Comparison of ENCODE assay signal across 8 mouse cellular contexts in genomic region chr9:58113279-58113884, GRCm38 (mm10). TPM values are rescaled to one million over a fixed set of nuclear protein-coding genes. Genes with fewer than 3 reads are reported as not detected.
DNase-seq lines count a peak whose midpoint lies in the region; ATAC-seq and TF ChIP-seq lines count a peak whose summit lies in the region.

No protein-coding gene starts in this region.

- peaks cover 60% of the 10 kb centered on the region for H3K4me1 ChIP-seq in embryonic facial prominence, embryonic 12.5 days
- H3K4me1 ChIP-seq in intestine, postnatal 0 days (replicated peaks; ENCODE audit: control insufficient read depth, insufficient read depth, low read length) = peaks cover 19% of the 10 kb centered on the region

- TF ChIP-seq CTCF in intestine, postnatal 0 days (IDR thresholded peaks at IDR 0.05; ENCODE audit: low read depth) = no peak

- no peaks in the 10 kb centered on the region for H3K36me3 ChIP-seq in embryonic facial prominence, embryonic 12.5 days
- H3K36me3 ChIP-seq in intestine, postnatal 0 days (ENCODE audit: control insufficient read depth, insufficient read depth) = no peaks in the 10 kb centered on the region

- intact Hi-C loops in left cerebral cortex, postnatal 4 days (cut with DNase I) = no loop called here
- intact Hi-C loops in gastrocnemius, postnatal 14 days (cut with DNase I; ENCODE audit: low total_unique reads) = no loop called here
- intact Hi-C loops in left cerebral cortex, postnatal 25 days (cut with DNase I) = no loop called here

- H3K9me3 ChIP-seq in embryonic facial prominence, embryonic 12.5 days = no peaks in the 10 kb centered on the region
- no peaks in the 10 kb centered on the region for H3K9me3 ChIP-seq in intestine, postnatal 0 days (ENCODE audit: control insufficient read depth)

- WGBS in embryonic facial prominence, embryonic 12.5 days = 2% methylated on average over 22 of the region's 22 CpGs
- WGBS in intestine, postnatal 0 days = 14% methylated on average over 22 of the region's 22 CpGs

- H3K4me2 ChIP-seq in embryonic facial prominence, embryonic 12.5 days (replicated peaks) = peak overlapping the region; percentile 42
- peak overlapping the region; percentile 58 for H3K4me2 ChIP-seq in intestine, postnatal 0 days (replicated peaks; ENCODE audit: low read depth)

- H3K4me3 ChIP-seq in embryonic facial prominence, embryonic 12.5 days = 0 out of 2 replicates have a peak overlapping the region, but pooled peaks have one; percentile 0
- H3K4me3 ChIP-seq in intestine, postnatal 0 days (ENCODE audit: low read depth, low read length) = peak overlapping the region; percentile 16; the same call in 1 of the 2 replicates

- no peak overlapping the region for H3K9ac ChIP-seq in embryonic facial prominence, embryonic 12.5 days
- H3K9ac ChIP-seq in intestine, postnatal 0 days (ENCODE audit: low read depth, low read length) = peak overlapping the region; percentile 11; the same call in 1 of the 2 replicates

- no peaks in the 10 kb centered on the region for H3K27me3 ChIP-seq in embryonic facial prominence, embryonic 12.5 days
- no peaks in the 10 kb centered on the region for H3K27me3 ChIP-seq in intestine, postnatal 0 days (replicated peaks; ENCODE audit: control insufficient read depth, insufficient read depth, low read length)

- H3K27ac ChIP-seq in embryonic facial prominence, embryonic 12.5 days = peak overlapping the region; percentile 84
- H3K27ac ChIP-seq in intestine, postnatal 0 days (ENCODE audit: low read depth, low read length) = no peak overlapping the region

- no peak for ATAC-seq in embryonic facial prominence, embryonic 12.5 days (ENCODE audit: insufficient number of reproducible peaks, insufficient read depth, low FRiP score, low TSS enrichment)
- ATAC-seq in intestine, postnatal 0 days = no peak

- peak; percentile 62 for DNase-seq in left cerebral cortex, postnatal 4 days
- DNase-seq in left cerebral cortex, adult 8-10 months (ENCODE audit: low spot score in 2 of 2) = no peak
- DNase-seq in neural tube, embryonic 10.5 days (ENCODE audit: extremely low spot score, low spot score) = peak; percentile 61
- DNase-seq in left cerebral cortex, adult 18-20 months (ENCODE audit: low spot score in 2 of 2) = no peak
- no peak for DNase-seq in gastrocnemius, postnatal 14 days
- DNase-seq in left cerebral cortex, postnatal 25 days (ENCODE audit: low spot score in 2 of 2) = no peak

RNA-seq across cellular contexts. Expression of gene Ccdc33, which starts 5.2 kb away (rescaled TPM):
- total RNA-seq in left cerebral cortex, postnatal 4 days (2021) = under 1 TPM; 0.62 to 0.66 TPM
- total RNA-seq in left cerebral cortex, adult 8-10 months (2022) = 1 to 10 TPM; 1.1 to 2.3 (median 1.6) TPM
- polyA plus RNA-seq in embryonic facial prominence, embryonic 12.5 days (2016; fragmentation: Nextera tagmentation; extraction: Ambion mirVana) = 0.13 and 0.50 TPM in 2 replicates
- 0.14 and 0.16 TPM in 2 replicates for polyA plus RNA-seq in intestine, postnatal 0 days (2015; fragmentation: Nextera tagmentation; extraction: Ambion mirVana)
- 1 to 10 TPM in 1 of 2 experiments, under 1 TPM in 1; 0.67 to 1.2 TPM for total RNA-seq in left cerebral cortex, adult 18-20 months (2021)
- not detected for total RNA-seq in gastrocnemius, postnatal 14 days (2021)
- total RNA-seq in left cerebral cortex, postnatal 25 days (2021) = 1 to 10 TPM in 1 of 2 experiments, under 1 TPM in 1; 0.55 to 1.1 TPM

RNA-seq across cellular contexts. Expression of gene Stra6, which starts 49.8 kb away (rescaled TPM):
- total RNA-seq in left cerebral cortex, postnatal 4 days (2021) = 10 to 100 TPM; 10.1 to 12.5 TPM
- 10 to 100 TPM; 11.4 to 13.9 (median 11.7) TPM for total RNA-seq in left cerebral cortex, adult 8-10 months (2022)
- 30.1 and 38.1 TPM in 2 replicates for polyA plus RNA-seq in embryonic facial prominence, embryonic 12.5 days (2016; fragmentation: Nextera tagmentation; extraction: Ambion mirVana)
- 0.48 and 0.71 TPM in 2 replicates for polyA plus RNA-seq in intestine, postnatal 0 days (2015; fragmentation: Nextera tagmentation; extraction: Ambion mirVana)
- 10 to 100 TPM in 1 of 2 experiments, 1 to 10 TPM in 1; 7.8 to 10.3 TPM for total RNA-seq in left cerebral cortex, adult 18-20 months (2021)
- total RNA-seq in gastrocnemius, postnatal 14 days (2021) = under 1 TPM; 0.16 to 0.29 TPM
- 1 to 10 TPM; 7.2 to 8.7 TPM for total RNA-seq in left cerebral cortex, postnatal 25 days (2021)

Comparison
In these comparisons a context has a peak if more than half of its experiments do, and no peak if none do; other contexts are left out.
1. DNase-seq: peak in left cerebral cortex, postnatal 4 days (single experiment) and neural tube, embryonic 10.5 days (single experiment); none in left cerebral cortex, adult 8-10 months (0 of 2), left cerebral cortex, adult 18-20 months (0 of 2), gastrocnemius, postnatal 14 days (single experiment) and left cerebral cortex, postnatal 25 days (0 of 2).
2. RNA of gene Stra6, which starts 49.8 kb away (total RNA-seq): 10.1 to 12.5 TPM in left cerebral cortex, postnatal 4 days, 11.4 to 13.9 TPM in left cerebral cortex, adult 8-10 months, 7.8 to 10.3 TPM in left cerebral cortex, adult 18-20 months and 7.2 to 8.7 TPM in left cerebral cortex, postnatal 25 days; 0.16 to 0.29 TPM in gastrocnemius, postnatal 14 days; every median in the first group is over 4 times any median in the second.